Mouse (Mus musculus) CD4-positive naive resting alpha-beta T cell, adult 57 days (primary cell): ENCODE measurements around the gene Chmp6. TPM values are rescaled to one million over a fixed set of nuclear protein-coding genes. Genes with fewer than 3 reads are reported as not detected.

Experiments used
- total RNA-seq: library from RNA; stranded (reverse); gene quantifications from one replicate; pipeline ENCODE4 v1.2.4, GENCODE M21; 2023

Chmp6 gene
- total RNA-seq, result 32.2 TPM

GRCm38 (mm10) chr11:119913291-119913934, at the start of gene Chmp6:
Chmp6 (plus strand) TSS chr11:119913441.

GRCm38 (mm10) chr11:119942727-119943427, 29.6 kb downstream of the Chmp6 start, which contains the start of gene Baiap2:
Baiap2 (plus strand) TSS chr11:119942763.

Other genes starting within 250 kb of the Chmp6 start
- 24.9 TPM for gene Baiap2, start 29.3 kb downstream of the Chmp6 start, total RNA-seq
- 0.47 TPM for gene Aatk, start 133.7 kb downstream of the Chmp6 start, total RNA-seq
- gene Cep131, start 173.4 kb downstream of the Chmp6 start, total RNA-seq, result 7.5 TPM
- gene Tepsin, start 185.3 kb downstream of the Chmp6 start, total RNA-seq, result 21.1 TPM
- 54.0 TPM for gene Ndufaf8, start 185.5 kb downstream of the Chmp6 start, total RNA-seq
- 99.9 TPM for gene Slc38a10, start 237.9 kb downstream of the Chmp6 start, total RNA-seq